Mouse (Mus musculus) MEL (cell line): ENCODE results near the gene Zeb2. TPM values are rescaled to one million over a fixed set of nuclear protein-coding genes. Genes with fewer than 3 reads are reported as not detected.
A peak's percentile ranks its signal among the peaks of the same experiment; 100 is the strongest.

ENCODE experiments used
- DNase-seq: peaks from one replicate; pipeline ENCODE4 v3.0.0; 2011; ENCODE audit warnings: low read depth, low spot score
- H3K27ac ChIP-seq: 2 replicates; pipeline ENCODE4 v1.5.1; 2012; ENCODE audit warnings: low read depth, mild to moderate bottlenecking, control low read depth, low read length, moderate library complexity; ENCODE audit not compliant: control insufficient read depth
- H3K27me3 ChIP-seq, 2 experiments: fragments of 150-350 bp in 1 of 2; sonication (generic) in 1 of 2; 2 replicates each; pipeline ENCODE4 v1.6.1; 2012; ENCODE audit warnings: low read length in 2 of 2, mild to moderate bottlenecking in 2 of 2, improper control_type of control experiment in 1 of 2, moderate library complexity in 1 of 2; ENCODE audit not compliant: insufficient read depth in 2 of 2, control insufficient read depth in 1 of 2
- H3K36me3 ChIP-seq, 2 experiments: 2 replicates each; pipeline ENCODE4 v1.6.1; 2012 to 2014; ENCODE audit warnings: low read length in 2 of 2, improper control_type of control experiment in 1 of 2, inconsistent platforms in 1 of 2, mild to moderate bottlenecking in 1 of 2; ENCODE audit not compliant: insufficient read depth in 2 of 2, control insufficient read depth in 1 of 2
- H3K4me1 ChIP-seq, 2 experiments: fragments of 150-350 bp in 1 of 2; sonication (generic) in 1 of 2; 2 replicates each; pipeline ENCODE4 v1.6.1; 2012; ENCODE audit warnings: low read length in 2 of 2, improper control_type of control experiment in 1 of 2, mild to moderate bottlenecking in 1 of 2; ENCODE audit not compliant: insufficient read depth in 2 of 2, control insufficient read depth in 1 of 2
- H3K4me3 ChIP-seq, 2 experiments: fragments of 150-350 bp in 1 of 2; sonication (generic) in 1 of 2; 2 replicates each; pipeline ENCODE4 v1.5.1; 2012; ENCODE audit warnings: low read depth in 2 of 2, low read length in 2 of 2, mild to moderate bottlenecking in 2 of 2, moderate library complexity in 2 of 2, control low read depth in 1 of 2, improper control_type of control experiment in 1 of 2; ENCODE audit not compliant: control insufficient read depth in 1 of 2, insufficient read depth in 1 of 2
- H3K79me2 ChIP-seq: 2 replicates; pipeline ENCODE4 v1.6.1; 2012; ENCODE audit warnings: mild to moderate bottlenecking, low read length, moderate library complexity; ENCODE audit not compliant: control insufficient read depth, poor library complexity, insufficient read depth
- H3K9ac ChIP-seq: 2 replicates; pipeline ENCODE4 v1.6.1; 2012; ENCODE audit warnings: low read depth, mild to moderate bottlenecking, control low read depth, low read length, moderate library complexity; ENCODE audit not compliant: control insufficient read depth, poor library complexity, severe bottlenecking
- H3K9me3 ChIP-seq: fragments of 150-350 bp; sonication (generic); replicated peaks from 2 replicates; pipeline ENCODE4 v1.6.1; 2012; ENCODE audit warnings: mild to moderate bottlenecking, low read length, improper control_type of control experiment, moderate library complexity; ENCODE audit not compliant: insufficient read depth
- BHLHE40 ChIP-seq: IDR thresholded peaks from 2 replicates; pipeline ENCODE4 v1.6.1; 2012; ENCODE audit warnings: low read depth, mild to moderate bottlenecking, inconsistent platforms, low read length, improper control_type of control experiment, borderline replicate concordance
- CHD1 ChIP-seq: IDR thresholded peaks from 2 replicates; pipeline ENCODE4 v1.6.1; 2012; ENCODE audit warnings: low read depth, mild to moderate bottlenecking, inconsistent platforms, low read length, improper control_type of control experiment
- EP300 ChIP-seq, 2 experiments: IDR thresholded peaks; 2 replicates each; pipeline ENCODE4 v1.6.1; 2011; ENCODE audit warnings: improper control_type of control experiment in 2 of 2, low read length in 2 of 2, low read depth in 1 of 2, mild to moderate bottlenecking in 1 of 2
- ETS1 ChIP-seq: IDR thresholded peaks from 2 replicates; pipeline ENCODE4 v1.6.1; 2012; ENCODE audit warnings: low read depth, mild to moderate bottlenecking, inconsistent platforms, low read length, improper control_type of control experiment, moderate library complexity
- MAFK ChIP-seq: IDR thresholded peaks from 2 replicates; pipeline ENCODE4 v1.6.1; 2011; ENCODE audit warnings: low read depth, mild to moderate bottlenecking, low read length, improper control_type of control experiment, borderline replicate concordance
- NELFE ChIP-seq: IDR thresholded peaks from 2 replicates; pipeline ENCODE4 v1.6.1; 2011; ENCODE audit warnings: low read depth, low read length, improper control_type of control experiment
- NRF1 ChIP-seq: IDR thresholded peaks from 2 replicates; pipeline ENCODE4 v1.6.1; 2014; ENCODE audit warnings: low read depth, mild to moderate bottlenecking, inconsistent platforms, low read length, improper control_type of control experiment, moderate library complexity; ENCODE audit not compliant: poor library complexity, insufficient read depth, severe bottlenecking
- POLR2AphosphoS2 ChIP-seq: IDR thresholded peaks from 2 replicates; pipeline ENCODE4 v1.6.1; 2011; ENCODE audit warnings: low read length, improper control_type of control experiment
- RAD21 ChIP-seq: IDR thresholded peaks from 2 replicates; pipeline ENCODE4 v1.6.1; 2011; ENCODE audit warnings: mild to moderate bottlenecking, low read depth, low read length, improper control_type of control experiment
- SIN3A ChIP-seq: IDR thresholded peaks from 2 replicates; pipeline ENCODE4 v1.6.1; 2012; ENCODE audit warnings: low read length, improper control_type of control experiment, inconsistent platforms
- UBTF ChIP-seq: IDR thresholded peaks from 2 replicates; pipeline ENCODE4 v1.6.1; 2012; ENCODE audit warnings: low read depth, mild to moderate bottlenecking, inconsistent platforms, low read length, improper control_type of control experiment, moderate library complexity, borderline replicate concordance; ENCODE audit not compliant: insufficient read depth
- ZKSCAN1 ChIP-seq: IDR thresholded peaks from 2 replicates; pipeline ENCODE4 v1.6.1; 2012; ENCODE audit warnings: low read depth, mild to moderate bottlenecking, inconsistent platforms, low read length, improper control_type of control experiment, moderate library complexity
- ZMIZ1 ChIP-seq: IDR thresholded peaks from 2 replicates; pipeline ENCODE4 v1.6.1; 2012; ENCODE audit warnings: low read depth, mild to moderate bottlenecking, inconsistent platforms, low read length, improper control_type of control experiment, moderate library complexity
- polyA plus RNA-seq, 2 experiments: library from polyadenylated mRNA; stranded (reverse) in 1 of 2; unstranded in 1 of 2; fragments of >175 nt in 1 of 2; fragments of >200 nt in 1 of 2; gene quantifications; 2 replicates each; pipeline versions ENCODE4 v1.2.1 to v1.2.4; 2012; ENCODE audit warnings: low replicate concordance in 2 of 2, low read depth in 1 of 2; ENCODE audit not compliant: insufficient read length in 2 of 2, insufficient read depth in 1 of 2, missing spikeins in 1 of 2
- total RNA-seq: library from RNA; depleted of rRNA; stranded (reverse); fragments of 300-350 nt; gene quantifications from 2 replicates; pipeline ENCODE4 v1.2.3, GENCODE M21; 2012

The Zeb2 gene
- total and polyA plus RNA-seq, 3 experiments = 12.8 to 12.9 TPM; not detected in 1

- TF ChIP-seq NRF1 = no peak
- TF ChIP-seq ETS1 = peak; percentile 56; the same call in 1 of the 2 replicates
- no peak for TF ChIP-seq BHLHE40
- TF ChIP-seq POLR2AphosphoS2 = no peak
These were observed 7.0 kb downstream of the Zeb2 start (continued) for GRCm38 (mm10) chr2:45109951-45110756.

- peak; percentile 40; the same call in 1 of the 2 replicates for TF ChIP-seq SIN3A
- no peak for TF ChIP-seq ZMIZ1
- TF ChIP-seq UBTF = 0 out of 2 replicates have a peak, but pooled peaks have one; percentile 48
- no peak for TF ChIP-seq RAD21
- H3K27ac ChIP-seq = peak overlapping the region; percentile 85
- peak overlapping the region; percentile 98 for H3K4me3 ChIP-seq
- H3K9ac ChIP-seq = peak overlapping the region; percentile 99
- H3K79me2 ChIP-seq = peaks cover 68% of the 10 kb centered on the region
- H3K4me1 ChIP-seq = peaks cover under 1 to 6% of the 10 kb centered on the region in 2 experiments; a peak in 3 of 4 replicates
- peaks cover 0 to 13% of the 10 kb centered on the region in 2 experiments; a peak in 3 of 4 replicates for H3K36me3 ChIP-seq
- DNase-seq = peak; percentile 63
- H3K9me3 ChIP-seq = no peaks in the 10 kb centered on the region
- no peaks in the 10 kb centered on the region for H3K27me3 ChIP-seq
These were observed 7.8 kb downstream of the Zeb2 start for GRCm38 (mm10) chr2:45109161-45109950.

DNA sequence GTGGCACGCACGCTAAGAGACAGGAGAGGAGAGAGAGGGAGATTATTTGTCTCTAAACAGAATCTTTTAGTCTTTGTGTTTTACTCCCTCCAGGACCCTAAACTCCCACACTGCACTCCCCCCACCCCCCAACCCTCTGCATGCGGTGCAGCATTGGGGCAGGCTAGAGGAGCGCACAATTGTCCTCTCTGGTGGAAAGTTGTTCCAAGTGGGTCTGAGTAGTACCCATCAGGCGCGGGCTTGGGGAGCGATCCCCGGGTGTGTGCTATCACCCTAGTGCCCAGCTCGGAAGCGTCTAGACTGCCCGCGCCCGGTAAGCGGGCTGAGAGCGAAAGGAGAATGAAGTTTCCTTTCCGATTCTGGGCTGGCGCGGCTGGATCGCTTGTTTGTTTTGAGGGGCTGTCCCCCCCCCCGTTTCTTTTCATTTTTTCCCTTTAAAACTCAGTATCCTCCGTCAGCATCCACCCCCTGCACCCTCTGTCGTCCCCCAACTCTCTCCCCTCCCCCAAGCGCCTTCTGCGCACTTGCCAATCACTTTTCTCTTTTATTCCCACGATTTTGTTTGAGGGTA is 8.6 kb downstream of the Zeb2 start:
- TF ChIP-seq ZKSCAN1 = no peak
- 0 out of 2 replicates have a peak, but pooled peaks have one; percentile 24 for TF ChIP-seq NELFE
- 0 out of 2 replicates have a peak, but pooled peaks have one; percentile 72 for TF ChIP-seq CHD1
- TF ChIP-seq MAFK = no peak
- TF ChIP-seq EP300 (IDR thresholded peaks at IDR 0.05; ENCODE audit: low read depth in 1 of 2, low read length in 2 of 2) = peak in 1 of 2 experiments; percentile 18; a peak in 1 of 4 replicates
- H3K4me3 ChIP-seq = peak overlapping the region; percentile 98
- H3K4me1 ChIP-seq = peaks cover 6 to 8% of the 10 kb centered on the region in 2 experiments; a peak in 3 of 4 replicates
- peaks cover 71% of the 10 kb centered on the region for H3K79me2 ChIP-seq
- H3K27me3 ChIP-seq = no peaks in the 10 kb centered on the region
- peaks cover 0 to 16% of the 10 kb centered on the region in 2 experiments; a peak in 3 of 4 replicates for H3K36me3 ChIP-seq
- no peaks in the 10 kb centered on the region for H3K9me3 ChIP-seq
- H3K9ac ChIP-seq = peak overlapping the region; percentile 99
- peak; percentile 54 for DNase-seq
- H3K27ac ChIP-seq = peak overlapping the region; percentile 35
